Mouse (Mus musculus): ENCODE measurements at regions not wholly inside any gene's neighbourhood (a gene's known extent, or its start where the extent isn't known, plus 50 kb on each side); places are given as distances from the start of the nearest gene placed in this dataset.

DNA sequence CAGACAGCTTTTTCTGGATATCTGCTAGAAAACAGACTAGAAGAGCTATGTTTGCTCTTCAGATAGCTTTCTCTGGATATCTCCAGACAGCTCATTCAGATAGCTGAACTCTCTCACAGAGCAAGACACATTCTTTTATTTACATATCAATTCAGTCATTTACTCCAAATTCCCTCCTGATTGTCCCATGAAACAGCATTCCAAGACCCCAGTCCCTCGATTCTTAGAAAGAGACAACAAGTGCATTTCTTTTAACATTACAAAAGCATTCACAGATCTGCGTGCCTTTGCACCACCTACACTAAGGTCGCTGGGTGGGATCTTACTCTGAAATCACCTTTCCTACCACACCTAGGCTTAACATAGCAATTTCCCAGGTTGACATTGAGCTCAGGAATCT lies 1039.5 kb upstream of the Ddx18 start:
- no peak for ATAC-seq (ENCODE audit: insufficient number of reproducible peaks, low FRiP score, low TSS enrichment, low read depth)
- Histone ChIP-seq H3K4me2 (replicated peaks) (no peak overlapping the region), H3K4me1 (no peaks in the 10 kb centered on the region), H3K4me3 (replicated peaks) (no peak overlapping the region), H3K27ac (replicated peaks) (no peak overlapping the region), H3K27me3 (no peaks in the 10 kb centered on the region), H3K36me3 (no peaks in the 10 kb centered on the region), H3K9ac (no peak overlapping the region), H3K9me3 (replicated peaks) (no peaks in the 10 kb centered on the region)
- 54% methylated on average over 3 of the region's 3 CpGs for WGBS

DNA sequence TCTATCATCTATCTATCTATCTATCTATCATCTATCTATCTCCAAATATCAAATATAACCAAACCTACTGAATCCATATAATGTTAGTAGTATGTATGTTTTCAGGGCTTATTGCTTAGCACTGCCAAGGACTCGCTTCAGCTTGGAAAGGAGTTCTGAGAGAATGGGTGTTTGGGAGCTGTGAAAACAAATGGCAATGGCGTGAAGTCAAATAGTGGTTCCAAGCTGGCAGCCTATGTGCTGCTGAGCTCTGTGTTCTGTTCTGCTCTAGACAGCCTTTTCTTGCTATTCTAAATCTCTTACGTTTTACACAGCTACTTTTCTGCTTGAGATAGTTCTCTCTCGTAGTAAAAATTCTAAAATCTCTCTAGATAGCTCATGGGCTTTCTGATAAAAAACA lies 1008.2 kb upstream of the Ddx18 start:
- no peaks in the 10 kb centered on the region for H3K27me3 ChIP-seq
- no peak overlapping the region for H3K27ac ChIP-seq (replicated peaks)
- no peak overlapping the region for H3K4me2 ChIP-seq (replicated peaks)
- no peaks in the 10 kb centered on the region for H3K36me3 ChIP-seq
- ATAC-seq (ENCODE audit: insufficient number of reproducible peaks, low FRiP score, low TSS enrichment, low read depth), result no peak
- H3K4me1 ChIP-seq, result no peaks in the 10 kb centered on the region
- H3K4me3 ChIP-seq (replicated peaks), result no peak overlapping the region
- H3K9ac ChIP-seq, result no peak overlapping the region
- WGBS, result 75% methylated on average over 4 of the region's 4 CpGs
- H3K9me3 ChIP-seq (replicated peaks), result no peaks in the 10 kb centered on the region

DNA sequence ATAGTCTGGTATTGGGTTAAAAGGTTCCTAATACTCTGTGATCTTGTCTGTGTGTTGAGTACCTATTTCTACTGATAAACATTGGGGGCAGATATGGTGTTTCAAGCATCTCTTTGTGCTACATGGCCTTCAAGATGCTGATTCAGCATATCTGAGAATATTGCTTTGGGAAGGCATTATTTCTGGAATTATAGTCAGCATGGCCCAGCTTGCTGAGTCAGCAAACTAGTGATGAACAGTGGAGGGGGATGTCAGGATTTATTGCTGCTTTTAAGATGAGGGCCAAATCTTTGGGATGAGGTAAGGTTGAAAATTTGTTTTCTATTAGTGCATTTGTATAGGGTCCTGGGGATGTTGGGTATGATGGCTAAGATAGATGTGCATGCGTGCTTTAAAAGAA lies 983.8 kb upstream of the Ddx18 start:
- H3K36me3 ChIP-seq, result no peaks in the 10 kb centered on the region
- WGBS, result 88% methylated on average over 1 of the region's 1 CpGs
- H3K4me2 ChIP-seq (replicated peaks), result no peak overlapping the region
- H3K9ac ChIP-seq, result no peak overlapping the region
- H3K9me3 ChIP-seq (replicated peaks), result no peaks in the 10 kb centered on the region
- H3K27me3 ChIP-seq, result no peaks in the 10 kb centered on the region
- no peak overlapping the region for H3K27ac ChIP-seq (replicated peaks)
- no peak overlapping the region for H3K4me3 ChIP-seq (replicated peaks)
- no peaks in the 10 kb centered on the region for H3K4me1 ChIP-seq
- no peak for ATAC-seq (ENCODE audit: insufficient number of reproducible peaks, low FRiP score, low TSS enrichment, low read depth)

DNA sequence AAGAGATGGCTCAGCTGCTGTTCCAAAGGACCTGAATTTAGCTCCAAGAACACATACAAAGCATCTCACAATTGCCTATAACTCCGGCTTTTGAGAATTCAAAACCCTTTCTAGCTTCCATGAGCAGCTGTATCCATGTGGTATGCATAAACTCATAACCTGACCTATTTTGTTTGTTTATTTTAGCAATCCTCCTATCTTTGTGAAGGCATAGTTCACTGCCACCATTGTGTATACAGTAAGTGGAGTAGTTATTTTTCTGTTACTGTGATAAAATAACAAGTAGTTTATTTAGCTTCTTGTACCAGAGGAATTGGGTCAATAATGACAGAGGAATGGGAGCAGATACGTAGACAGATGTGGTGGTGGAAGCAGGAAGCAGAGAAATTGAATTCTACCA lies 941.8 kb upstream of the Ddx18 start:
- Histone ChIP-seq H3K27me3 (no peaks in the 10 kb centered on the region), H3K4me1 (no peaks in the 10 kb centered on the region), H3K4me2 (replicated peaks) (no peak overlapping the region), H3K9ac (no peak overlapping the region), H3K9me3 (replicated peaks) (no peaks in the 10 kb centered on the region), H3K4me3 (replicated peaks) (no peak overlapping the region), H3K27ac (replicated peaks) (no peak overlapping the region), H3K36me3 (no peaks in the 10 kb centered on the region)
- WGBS, result 63% methylated on average over 2 of the region's 2 CpGs
- ATAC-seq (ENCODE audit: insufficient number of reproducible peaks, low FRiP score, low TSS enrichment, low read depth), result no peak

DNA sequence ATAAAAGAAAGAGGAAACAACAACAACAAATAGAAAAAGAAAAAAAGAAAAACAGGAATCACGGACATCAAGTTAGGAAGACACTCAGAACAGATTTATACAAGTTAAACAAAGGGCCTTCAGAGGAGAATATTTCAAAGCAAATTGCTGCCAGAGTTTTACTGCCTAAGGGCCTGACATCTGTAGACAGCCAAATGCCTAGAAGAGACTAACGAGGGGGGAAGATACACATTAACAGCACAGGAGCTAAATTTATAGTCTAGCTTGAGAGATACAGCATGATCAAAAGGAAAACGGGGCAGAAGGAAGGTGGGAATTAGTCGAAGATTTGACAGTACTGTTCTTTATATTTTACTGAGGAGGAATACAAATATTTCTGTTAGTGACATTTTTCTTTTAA lies 933.9 kb upstream of the Ddx18 start:
- Histone ChIP-seq H3K4me2 (replicated peaks) (no peak overlapping the region), H3K36me3 (no peaks in the 10 kb centered on the region), H3K4me1 (no peaks in the 10 kb centered on the region), H3K4me3 (replicated peaks) (no peak overlapping the region), H3K27ac (replicated peaks) (no peak overlapping the region), H3K9ac (no peak overlapping the region), H3K9me3 (replicated peaks) (no peaks in the 10 kb centered on the region), H3K27me3 (no peaks in the 10 kb centered on the region)
- ATAC-seq (ENCODE audit: insufficient number of reproducible peaks, low FRiP score, low TSS enrichment, low read depth), result no peak
- WGBS, result 18% methylated on average over 4 of the region's 4 CpGs

DNA sequence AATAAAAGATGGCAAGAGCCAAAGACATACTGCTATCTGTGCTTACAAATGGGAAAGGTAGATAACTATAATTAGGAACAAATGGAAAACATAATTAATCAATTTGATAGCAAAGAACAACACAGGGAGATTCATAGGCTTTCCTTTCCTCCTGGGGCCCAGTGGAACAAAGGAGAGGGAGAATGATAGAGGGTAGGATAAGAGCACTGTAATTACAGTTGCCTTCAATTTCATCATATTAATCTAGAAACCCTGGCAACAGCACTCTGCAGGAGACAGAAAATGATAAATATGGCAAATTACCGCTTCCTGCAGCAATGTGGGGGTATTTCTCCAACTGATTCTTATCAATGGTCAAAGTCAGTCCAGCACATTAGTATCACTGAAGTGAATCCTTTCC lies 910.2 kb upstream of the Ddx18 start:
- Histone ChIP-seq H3K4me1 (no peaks in the 10 kb centered on the region), H3K9ac (no peak overlapping the region), H3K4me2 (replicated peaks) (no peak overlapping the region), H3K9me3 (replicated peaks) (no peaks in the 10 kb centered on the region), H3K27me3 (no peaks in the 10 kb centered on the region), H3K4me3 (replicated peaks) (no peak overlapping the region), H3K27ac (replicated peaks) (no peak overlapping the region), H3K36me3 (no peaks in the 10 kb centered on the region)
- ATAC-seq (ENCODE audit: insufficient number of reproducible peaks, low FRiP score, low TSS enrichment, low read depth), result no peak
- 77% methylated on average over 1 of the region's 1 CpGs for WGBS

DNA sequence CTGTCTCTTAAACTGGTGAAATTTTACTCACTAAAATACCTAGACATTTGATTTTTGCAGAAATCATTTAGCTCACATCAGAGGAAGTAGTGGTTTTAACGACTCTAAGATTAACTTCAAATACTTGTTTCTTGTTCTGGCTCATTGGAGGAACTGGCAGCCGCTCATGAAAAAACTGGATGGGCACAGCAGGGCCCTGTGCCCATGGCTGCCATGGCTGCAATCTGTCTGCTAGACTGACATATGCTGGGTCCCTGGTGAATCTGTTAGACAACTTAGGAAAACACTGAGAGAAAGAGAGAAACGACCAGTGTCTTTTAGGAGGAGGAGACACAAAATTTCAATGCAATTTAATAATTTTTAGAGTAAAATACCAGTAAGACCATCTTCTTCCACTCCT lies 896.1 kb upstream of the Ddx18 start:
- H3K4me3 ChIP-seq (replicated peaks), result no peak overlapping the region
- H3K27me3 ChIP-seq, result no peaks in the 10 kb centered on the region
- no peak for ATAC-seq (ENCODE audit: insufficient number of reproducible peaks, low FRiP score, low TSS enrichment, low read depth)
- H3K27ac ChIP-seq (replicated peaks), result no peak overlapping the region
- H3K4me1 ChIP-seq, result no peaks in the 10 kb centered on the region
- H3K9ac ChIP-seq, result no peak overlapping the region
- no peaks in the 10 kb centered on the region for H3K9me3 ChIP-seq (replicated peaks)
- no peak overlapping the region for H3K4me2 ChIP-seq (replicated peaks)
- no peaks in the 10 kb centered on the region for H3K36me3 ChIP-seq
- WGBS, result 67% methylated on average over 3 of the region's 3 CpGs

DNA sequence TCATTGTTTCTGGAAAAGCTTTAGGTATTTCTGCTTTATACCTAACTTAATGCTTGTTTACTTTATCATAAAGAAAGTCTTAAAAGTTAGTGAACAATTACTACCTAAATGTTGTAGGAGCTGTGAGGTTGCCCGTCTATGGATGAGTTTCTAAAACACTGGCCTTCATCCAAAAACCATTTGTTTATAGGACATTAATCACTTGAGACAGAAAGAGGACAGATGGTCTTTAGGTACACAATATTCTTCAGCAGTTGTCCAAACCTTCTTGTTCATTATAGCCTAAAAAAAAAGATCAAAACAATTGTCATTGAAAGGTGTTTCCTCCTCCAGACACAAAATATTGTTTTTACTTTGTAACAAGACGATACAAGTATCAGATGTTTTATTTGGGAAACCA lies 891.3 kb upstream of the Ddx18 start:
- no peak overlapping the region for H3K9ac ChIP-seq
- WGBS, result 76% methylated on average over 2 of the region's 2 CpGs
- no peak overlapping the region for H3K4me3 ChIP-seq (replicated peaks)
- no peaks in the 10 kb centered on the region for H3K4me1 ChIP-seq
- H3K36me3 ChIP-seq, result no peaks in the 10 kb centered on the region
- H3K4me2 ChIP-seq (replicated peaks), result no peak overlapping the region
- no peak for ATAC-seq (ENCODE audit: insufficient number of reproducible peaks, low FRiP score, low TSS enrichment, low read depth)
- no peak overlapping the region for H3K27ac ChIP-seq (replicated peaks)
- no peaks in the 10 kb centered on the region for H3K27me3 ChIP-seq
- H3K9me3 ChIP-seq (replicated peaks), result no peaks in the 10 kb centered on the region

DNA sequence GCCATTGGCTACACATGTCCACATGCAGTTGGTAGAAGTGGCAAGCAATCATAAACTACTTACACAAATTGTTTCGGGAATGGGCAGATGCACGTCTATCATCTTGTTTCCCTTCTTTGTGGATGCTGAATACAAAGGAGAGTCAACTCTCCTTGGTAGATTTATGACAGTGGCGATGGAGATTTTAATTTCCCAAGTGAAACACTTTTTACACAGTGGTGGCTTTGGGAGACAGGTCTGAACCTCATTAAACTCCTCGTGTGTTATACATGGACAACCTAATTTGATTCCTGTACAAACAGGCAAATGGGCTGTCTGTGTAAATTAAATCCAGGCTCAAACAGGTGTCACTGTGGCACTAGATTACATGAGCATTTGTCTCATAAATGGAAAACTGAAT lies 887.1 kb upstream of the Ddx18 start:
- ATAC-seq (ENCODE audit: insufficient number of reproducible peaks, low FRiP score, low TSS enrichment, low read depth), result no peak
- 75% methylated on average over 4 of the region's 4 CpGs for WGBS
- Histone ChIP-seq H3K36me3 (no peaks in the 10 kb centered on the region), H3K4me2 (replicated peaks) (no peak overlapping the region), H3K9ac (no peak overlapping the region), H3K9me3 (replicated peaks) (no peaks in the 10 kb centered on the region), H3K4me1 (no peaks in the 10 kb centered on the region), H3K27me3 (no peaks in the 10 kb centered on the region), H3K27ac (replicated peaks) (no peak overlapping the region), H3K4me3 (replicated peaks) (no peak overlapping the region)

DNA sequence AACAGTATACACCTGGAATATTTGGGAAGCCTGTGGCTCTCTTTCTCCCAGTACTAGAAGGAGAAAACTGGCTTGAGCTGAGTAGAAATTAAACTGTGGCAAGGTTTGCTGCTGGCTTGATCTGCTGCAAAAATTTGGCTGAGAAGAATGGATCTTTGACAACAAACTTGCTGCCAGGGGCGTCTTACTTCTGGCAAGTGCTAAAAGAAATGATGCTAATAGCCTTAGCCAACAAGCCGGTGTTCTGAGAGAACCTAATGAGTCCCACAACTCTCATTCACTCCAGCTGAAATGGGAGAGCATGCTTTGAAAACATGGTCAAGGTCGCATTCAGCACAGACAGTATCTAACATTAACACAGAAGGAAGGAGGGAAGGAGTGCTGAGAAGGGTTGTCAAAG lies 885.8 kb upstream of the Ddx18 start:
- no peak overlapping the region for H3K27ac ChIP-seq (replicated peaks)
- H3K4me2 ChIP-seq (replicated peaks), result no peak overlapping the region
- no peaks in the 10 kb centered on the region for H3K36me3 ChIP-seq
- WGBS, result 46% methylated on average over 3 of the region's 3 CpGs
- no peaks in the 10 kb centered on the region for H3K9me3 ChIP-seq (replicated peaks)
- H3K9ac ChIP-seq, result no peak overlapping the region
- H3K4me3 ChIP-seq (replicated peaks), result no peak overlapping the region
- H3K4me1 ChIP-seq, result no peaks in the 10 kb centered on the region
- no peak for ATAC-seq (ENCODE audit: insufficient number of reproducible peaks, low FRiP score, low TSS enrichment, low read depth)
- H3K27me3 ChIP-seq, result no peaks in the 10 kb centered on the region

DNA sequence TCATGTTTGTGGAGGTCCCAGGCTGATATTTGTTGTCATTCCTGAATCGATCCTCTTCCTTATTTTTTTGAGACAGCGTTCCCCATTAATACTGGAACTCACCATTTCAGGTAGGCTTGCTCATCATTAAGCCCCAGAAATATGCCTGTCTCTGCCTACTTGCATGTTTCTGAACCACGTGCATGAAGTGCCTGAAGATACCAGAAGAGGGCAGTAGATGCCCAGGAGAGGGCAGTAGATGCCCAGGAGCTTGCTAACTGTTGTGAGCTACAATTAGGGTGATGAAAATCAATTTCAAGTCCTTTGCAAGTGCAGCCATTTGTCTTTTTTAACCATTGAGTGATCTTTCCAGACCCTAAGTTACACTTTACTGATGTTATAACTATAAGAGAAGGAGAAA lies 871.6 kb upstream of the Ddx18 start:
- H3K36me3 ChIP-seq, result no peaks in the 10 kb centered on the region
- ATAC-seq (ENCODE audit: insufficient number of reproducible peaks, low FRiP score, low TSS enrichment, low read depth), result no peak
- no peak overlapping the region for H3K9ac ChIP-seq
- H3K27ac ChIP-seq (replicated peaks), result no peak overlapping the region
- H3K27me3 ChIP-seq, result no peaks in the 10 kb centered on the region
- no peak overlapping the region for H3K4me3 ChIP-seq (replicated peaks)
- H3K4me1 ChIP-seq, result no peaks in the 10 kb centered on the region
- WGBS, result 72% methylated on average over 3 of the region's 3 CpGs
- no peaks in the 10 kb centered on the region for H3K9me3 ChIP-seq (replicated peaks)
- H3K4me2 ChIP-seq (replicated peaks), result no peak overlapping the region

DNA sequence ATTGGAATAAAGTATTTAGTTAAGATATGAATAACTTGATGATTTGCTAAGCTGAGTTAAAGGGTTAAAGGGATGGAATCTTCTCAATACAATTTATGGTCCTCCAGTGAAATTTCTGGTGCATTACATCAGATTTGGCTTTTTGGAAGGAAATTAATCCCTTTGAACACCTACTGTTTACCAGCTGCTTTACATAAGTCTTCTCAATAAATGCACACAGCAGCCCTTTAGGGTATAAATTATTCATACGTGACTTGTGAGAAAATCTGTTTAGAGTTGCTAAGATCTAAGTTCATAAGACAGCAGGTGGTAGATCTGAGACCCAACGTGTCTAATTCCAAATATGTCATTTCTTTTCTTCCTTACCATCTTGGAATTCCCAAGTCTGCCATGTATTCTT lies 855.7 kb upstream of the Ddx18 start:
- 65% methylated on average over 2 of the region's 2 CpGs for WGBS

DNA sequence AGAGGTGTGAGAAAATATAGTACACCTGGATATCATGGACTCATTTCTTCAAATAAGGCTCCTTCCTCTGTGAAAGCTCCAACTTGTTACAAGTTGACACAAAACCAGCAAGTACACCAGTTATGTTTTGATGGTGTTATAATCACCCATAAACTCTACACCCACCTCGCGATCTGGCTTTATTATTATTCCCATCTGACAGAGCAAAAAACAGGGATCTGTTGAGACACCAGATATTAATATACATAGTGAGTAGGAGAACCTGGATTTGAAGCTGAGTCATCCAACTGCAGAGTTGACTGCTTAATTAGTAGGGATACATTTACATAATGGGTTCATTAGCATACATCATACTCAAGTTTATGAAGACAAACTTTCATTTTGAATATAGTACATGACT lies 828.6 kb upstream of the Ddx18 start:
- H3K9me3 ChIP-seq (replicated peaks), result no peaks in the 10 kb centered on the region
- no peak overlapping the region for H3K4me2 ChIP-seq (replicated peaks)
- 89% methylated on average over 2 of the region's 2 CpGs for WGBS
- no peak overlapping the region for H3K4me3 ChIP-seq (replicated peaks)
- H3K9ac ChIP-seq, result no peak overlapping the region
- no peaks in the 10 kb centered on the region for H3K27me3 ChIP-seq
- ATAC-seq (ENCODE audit: insufficient number of reproducible peaks, low FRiP score, low TSS enrichment, low read depth), result no peak
- no peaks in the 10 kb centered on the region for H3K4me1 ChIP-seq
- H3K36me3 ChIP-seq, result no peaks in the 10 kb centered on the region
- H3K27ac ChIP-seq (replicated peaks), result no peak overlapping the region

More for the DNA sequence above, 855.7 kb upstream of the Ddx18 start:
- Histone ChIP-seq H3K4me3 (replicated peaks) (no peak overlapping the region), H3K27ac (replicated peaks) (no peak overlapping the region), H3K4me1 (no peaks in the 10 kb centered on the region), H3K9ac (no peak overlapping the region), H3K27me3 (no peaks in the 10 kb centered on the region), H3K4me2 (replicated peaks) (no peak overlapping the region), H3K36me3 (no peaks in the 10 kb centered on the region), H3K9me3 (replicated peaks) (no peaks in the 10 kb centered on the region)
- no peak for ATAC-seq (ENCODE audit: insufficient number of reproducible peaks, low FRiP score, low TSS enrichment, low read depth)
